Comparison of ENCODE assay signal across 9 mouse cellular contexts in genomic region chr7:109600702-109601101, GRCm38 (mm10).
DNase-seq lines count a peak whose midpoint lies in the region; TF ChIP-seq lines count a peak whose summit lies in the region.
"Had no signal": no experiment of that assay in that cellular context is flagged by ENCODE, and none has a peak within 500 bp of the region (broad histone marks: within the 10 kb centered on the region; RNA-seq: fewer than 3 reads in every experiment).

No protein-coding gene starts in this region.

- peaks cover 29% of the 10 kb centered on the region for H3K4me1 ChIP-seq in heart, embryonic 10.5 days
- H3K4me1 ChIP-seq in liver, adult 2 months (ENCODE audit: control insufficient read depth, insufficient read depth, low read length), result peaks cover 14% of the 10 kb centered on the region

- no peaks in the 10 kb centered on the region for H3K27me3 ChIP-seq in heart, embryonic 10.5 days (ENCODE audit: insufficient read depth, poor library complexity, severe bottlenecking)
- H3K27me3 ChIP-seq in liver, adult 2 months (ENCODE audit: control insufficient read depth, insufficient read depth, low read length), result no peaks in the 10 kb centered on the region
- H3K27me3 ChIP-seq: embryonic facial prominence, embryonic 12.5 days had no signal

- H3K9ac ChIP-seq in liver, adult 2 months (ENCODE audit: low read depth, low read length), result peak overlapping the region; percentile 17; the same call in 1 of the 2 replicates
- H3K9ac ChIP-seq: embryonic facial prominence, embryonic 12.5 days had no signal

- DNase-seq in spleen, adult 12 weeks (ENCODE audit: low spot score), result peak; percentile 35
- no peak for DNase-seq in spleen, postnatal 14 days (ENCODE audit: low spot score in 2 of 2)
- no peak for DNase-seq in heart, embryonic 10.5 days (ENCODE audit: low spot score)
- DNase-seq in liver, adult 2 months (ENCODE audit: extremely low read depth, low read depth, low spot score), result peak; percentile 99
- DNase-seq in yolk sac, embryonic 10.5 days (ENCODE audit: low spot score), result peak; percentile 51
- no peak for DNase-seq in right cerebral cortex, postnatal 14 days
- DNase-seq in layer of hippocampus, postnatal 36 days, result no peak
- no peak for DNase-seq in left cerebral cortex, adult 11 months (ENCODE audit: low spot score)

- no peak for TF ChIP-seq POLR2A in liver, adult 2 months (IDR thresholded peaks at IDR 0.05; ENCODE audit: extremely low read depth, insufficient read depth, low read length)

- peak overlapping the region; percentile 48; the same call in 1 of the 2 replicates for H3K27ac ChIP-seq in heart, embryonic 10.5 days
- H3K27ac ChIP-seq in liver, adult 2 months (replicated peaks; ENCODE audit: insufficient read depth, low read depth, low read length), result peak overlapping the region; percentile 77
- H3K27ac ChIP-seq: embryonic facial prominence, embryonic 12.5 days had no signal

- no peaks in the 10 kb centered on the region for H3K9me3 ChIP-seq in heart, embryonic 10.5 days
- H3K9me3 ChIP-seq: embryonic facial prominence, embryonic 12.5 days had no signal

- 67% methylated on average over 3 of the region's 3 CpGs for WGBS in heart, embryonic 10.5 days
- 27% methylated on average over 3 of the region's 3 CpGs for WGBS in liver, adult 2 months

- no peaks in the 10 kb centered on the region for H3K36me3 ChIP-seq in heart, embryonic 10.5 days
- H3K36me3 ChIP-seq in liver, adult 2 months (ENCODE audit: control insufficient read depth, insufficient read depth, low read length), result no peaks in the 10 kb centered on the region; the same call in 1 of the 2 replicates

- H3K79me2 ChIP-seq in liver, adult 2 months (ENCODE audit: control insufficient read depth, insufficient read depth, low read length), result peaks cover 23% of the 10 kb centered on the region

- H3K4me3 ChIP-seq in heart, embryonic 10.5 days, result no peak overlapping the region
- H3K4me3 ChIP-seq in liver, adult 2 months (ENCODE audit: insufficient read depth, low read depth, low read length), result no peak overlapping the region
- H3K4me3 ChIP-seq: embryonic facial prominence, embryonic 12.5 days had no signal

- TF ChIP-seq CTCF in liver, adult 2 months (IDR thresholded peaks at IDR 0.05; ENCODE audit: low read depth, low read length), result no peak

Comparison
In these comparisons a context has a peak if more than half of its experiments do, and no peak if none do; other contexts are left out.
1. DNase-seq: peak in spleen, adult 12 weeks (single experiment), liver, adult 2 months (single experiment) and yolk sac, embryonic 10.5 days (single experiment); none in spleen, postnatal 14 days (0 of 2), heart, embryonic 10.5 days (single experiment), right cerebral cortex, postnatal 14 days (single experiment), layer of hippocampus, postnatal 36 days (0 of 2) and left cerebral cortex, adult 11 months (single experiment).